Mouse (Mus musculus): ENCODE results near the gene Agpat3.
A peak's percentile ranks its signal among the peaks of the same experiment; 100 is the strongest.

The Agpat3 gene

GRCm38 (mm10) chr10:78293576-78293975 lies 58.7 kb downstream of the Agpat3 start:
- no peak for DNase-seq

GRCm38 (mm10) chr10:78292381-78292780 lies 59.9 kb downstream of the Agpat3 start:
- no peak for DNase-seq

GRCm38 (mm10) chr10:78290730-78291535 lies 61.4 kb downstream of the Agpat3 start:
- no peak for DNase-seq

GRCm38 (mm10) chr10:78288896-78289295 lies 63.4 kb downstream of the Agpat3 start:
- DNase-seq, result peak; percentile 71 to 77

GRCm38 (mm10) chr10:78288135-78288534 lies 64.2 kb downstream of the Agpat3 start:
- no peak for DNase-seq

- no peak for DNase-seq
These were observed 64.7 kb downstream of the Agpat3 start for GRCm38 (mm10) chr10:78287465-78288132.

- no peak for DNase-seq
These were observed 66.3 kb downstream of the Agpat3 start for GRCm38 (mm10) chr10:78285959-78286358.

GRCm38 (mm10) chr10:78285409-78285808 lies 66.9 kb downstream of the Agpat3 start:
- no peak for DNase-seq

- DNase-seq, result no peak
These were observed 67.5 kb downstream of the Agpat3 start for GRCm38 (mm10) chr10:78284812-78285211.

GRCm38 (mm10) chr10:78282411-78282810 lies 69.9 kb downstream of the Agpat3 start:
- DNase-seq, result no peak

GRCm38 (mm10) chr10:78280486-78280885 lies 71.8 kb downstream of the Agpat3 start:
- no peak for DNase-seq

GRCm38 (mm10) chr10:78279210-78279609 lies 73.1 kb downstream of the Agpat3 start:
- DNase-seq, result peak; percentile 67 to 74

GRCm38 (mm10) chr10:78277835-78278234 lies 74.5 kb downstream of the Agpat3 start:
- peak; percentile 53 to 66 for DNase-seq

GRCm38 (mm10) chr10:78276242-78276641 lies 76.0 kb downstream of the Agpat3 start:
- no peak for DNase-seq

GRCm38 (mm10) chr10:78272932-78273331 lies 79.4 kb downstream of the Agpat3 start:
- DNase-seq, result no peak

- DNase-seq, result no peak
These were observed 86.4 kb downstream of the Agpat3 start for GRCm38 (mm10) chr10:78265881-78266280.

GRCm38 (mm10) chr10:78264735-78265134 lies 87.6 kb downstream of the Agpat3 start:
- DNase-seq, result peak in 1 of 2 experiments; percentile 10

- peak; percentile 44 to 55 for DNase-seq
These were observed 91.2 kb downstream of the Agpat3 start for GRCm38 (mm10) chr10:78260916-78261650.

- DNase-seq, result no peak
These were observed 92.0 kb downstream of the Agpat3 start for GRCm38 (mm10) chr10:78260322-78260721.

- DNase-seq, result no peak
These were observed 92.6 kb downstream of the Agpat3 start for GRCm38 (mm10) chr10:78259702-78260101.

GRCm38 (mm10) chr10:78259230-78259629 lies 93.1 kb downstream of the Agpat3 start:
- DNase-seq, result no peak

- DNase-seq, result no peak
These were observed 94.1 kb downstream of the Agpat3 start for GRCm38 (mm10) chr10:78258142-78258675.

GRCm38 (mm10) chr10:78255646-78256059 lies 96.6 kb downstream of the Agpat3 start:
- no peak for DNase-seq
